Mouse (Mus musculus): Measurements from ENCODE around the gene Cacng4. TPM values are rescaled to one million over a fixed set of nuclear protein-coding genes. Genes with fewer than 3 reads are reported as not detected.

Gene Cacng4
- polyA plus RNA-seq, 1 experiment from 2014 or later = 0.52 TPM

DNA sequence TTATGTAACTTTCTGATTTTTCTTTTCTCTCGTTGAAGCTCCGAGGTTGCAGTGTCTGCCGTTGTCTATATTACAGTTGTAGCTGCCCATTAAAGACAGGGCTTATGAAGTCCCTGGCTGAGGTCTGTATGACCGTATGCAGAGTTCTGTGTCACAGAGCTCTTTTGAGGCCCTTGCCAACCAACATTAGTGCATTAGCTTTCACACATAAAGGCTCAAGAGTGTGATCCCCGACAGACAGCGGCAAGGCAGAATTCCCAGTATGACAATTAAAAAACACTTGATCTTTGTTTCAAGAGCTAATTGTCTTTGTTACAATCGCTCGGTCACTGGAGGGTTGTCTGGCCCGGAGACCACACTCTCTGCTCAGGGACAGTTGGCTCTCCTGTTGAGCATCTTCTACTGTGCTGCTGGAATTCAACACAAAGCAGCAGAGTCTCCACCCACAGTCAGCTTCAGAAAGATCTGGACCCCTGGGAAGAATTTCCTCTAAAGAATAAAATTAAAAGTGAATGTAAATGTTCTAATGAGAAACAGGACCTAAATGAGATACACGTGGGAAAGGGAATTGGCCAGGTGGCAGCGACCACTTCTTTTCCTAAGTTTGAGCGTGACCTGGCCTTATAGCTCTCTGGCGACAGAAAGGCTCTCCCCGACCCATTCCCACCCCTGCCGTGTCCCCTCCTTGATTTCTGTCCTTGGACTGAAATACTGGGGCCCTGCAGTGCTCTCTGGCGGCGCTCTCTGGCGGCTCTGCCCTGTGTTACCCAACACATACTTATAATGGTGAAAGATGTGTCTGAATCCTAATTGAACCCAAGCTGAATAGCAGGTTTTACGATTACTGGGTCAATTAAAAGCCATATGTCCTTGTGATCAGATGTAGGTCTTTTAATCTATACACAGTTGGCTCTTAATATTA is 110.6 kb downstream of the Cacng4 start:
- no peak overlapping the region for H3K4me2 ChIP-seq
- WGBS = 76% methylated on average over 19 of the region's 19 CpGs
- no peaks in the 10 kb centered on the region for H3K27me3 ChIP-seq (replicated peaks)
- no peaks in the 10 kb centered on the region for H3K9me3 ChIP-seq
- ATAC-seq (ENCODE audit: extremely low read depth, insufficient number of reproducible peaks, low FRiP score, low TSS enrichment) = no peak
- H3K36me3 ChIP-seq = peaks cover 52% of the 10 kb centered on the region
- no peaks in the 10 kb centered on the region for H3K4me1 ChIP-seq
- H3K27ac ChIP-seq (replicated peaks) = no peak overlapping the region
- no peak overlapping the region for H3K9ac ChIP-seq
- H3K4me3 ChIP-seq = no peak overlapping the region

DNA sequence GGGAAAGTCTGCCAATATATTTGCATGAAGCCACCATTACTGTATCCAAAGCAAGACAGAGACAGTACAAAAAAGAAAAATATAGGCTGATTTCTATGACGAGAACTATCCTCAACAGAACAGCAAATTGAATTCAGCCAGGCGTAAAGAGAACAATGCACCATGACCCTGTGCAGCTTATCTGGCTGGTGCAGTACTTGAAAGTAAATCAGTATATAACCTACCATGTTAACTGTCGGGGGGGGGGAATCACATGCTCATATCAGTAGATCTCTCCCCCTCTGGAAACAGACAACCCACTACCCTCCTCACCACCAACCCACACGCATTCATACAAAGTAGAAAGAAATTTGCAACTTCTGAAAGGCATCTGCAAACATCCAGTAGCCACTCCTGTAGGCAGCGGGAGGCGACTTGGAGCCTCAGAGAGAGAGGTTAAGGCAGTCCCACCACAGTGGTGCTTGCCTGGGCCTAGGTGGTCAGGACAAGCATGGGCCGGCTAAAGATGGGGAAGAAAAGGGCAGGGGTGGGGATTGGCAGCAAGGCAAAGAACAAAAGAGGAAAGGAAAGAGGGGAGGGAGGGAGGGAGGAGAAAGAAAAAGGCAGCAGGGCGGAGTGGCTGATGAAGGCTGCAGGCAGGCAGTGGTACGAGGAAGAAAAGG is 111.5 kb downstream of the Cacng4 start:
- WGBS = 80% methylated on average over 9 of the region's 9 CpGs
- no peak overlapping the region for H3K9ac ChIP-seq
- H3K9me3 ChIP-seq = no peaks in the 10 kb centered on the region
- peaks cover 51% of the 10 kb centered on the region for H3K36me3 ChIP-seq
- no peak overlapping the region for H3K4me3 ChIP-seq
- no peak for ATAC-seq (ENCODE audit: extremely low read depth, insufficient number of reproducible peaks, low FRiP score, low TSS enrichment)
- H3K27ac ChIP-seq (replicated peaks) = no peak overlapping the region
- H3K4me2 ChIP-seq = no peak overlapping the region
- H3K27me3 ChIP-seq (replicated peaks) = no peaks in the 10 kb centered on the region
- no peaks in the 10 kb centered on the region for H3K4me1 ChIP-seq

Other genes with a start within 250 kb of the Cacng4 start
- gene Helz, start 246.6 kb downstream of the Cacng4 start, polyA plus RNA-seq (2015; fragmentation: Nextera tagmentation; extraction: Ambion mirVana) = 12.1 and 13.7 TPM in 2 replicates
- gene Cacng1, start 78.0 kb downstream of the Cacng4 start, polyA plus RNA-seq (2015; fragmentation: Nextera tagmentation; extraction: Ambion mirVana) = 0.15 and 0.27 TPM in 2 replicates
- gene Cacng5, start 120.5 kb upstream of the Cacng4 start, polyA plus RNA-seq (2015; fragmentation: Nextera tagmentation; extraction: Ambion mirVana) = 0.04 and 0.07 TPM in 2 replicates